Mouse (Mus musculus): ENCODE measurements at regions not wholly inside any gene's neighbourhood (a gene's known extent, or its start where the extent isn't known, plus 50 kb on each side); places are given as distances from the start of the nearest gene placed in this dataset.

DNA sequence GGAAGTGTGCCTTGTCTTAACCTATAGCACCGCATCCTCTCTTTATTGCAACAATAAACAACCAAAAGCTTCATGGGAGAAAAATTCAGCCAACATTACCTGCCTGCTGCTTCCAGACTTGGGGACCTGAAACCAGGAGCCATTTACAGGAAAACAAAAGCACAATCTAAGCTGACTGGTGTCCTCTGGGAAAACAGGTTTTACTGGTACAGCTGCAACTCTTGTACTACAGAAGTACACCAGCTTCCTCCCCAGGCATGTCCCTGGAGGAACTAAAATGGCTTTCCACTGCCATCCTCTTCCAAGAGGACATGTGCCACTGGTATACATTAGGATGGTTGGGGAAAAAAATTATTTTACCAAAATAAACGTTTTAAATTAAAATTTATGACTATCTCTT is 63.9 kb upstream of the Ptprk start:
- no peak overlapping the region for H3K27ac ChIP-seq
- 55% methylated on average over 2 of the region's 2 CpGs for WGBS
- H3K4me3 ChIP-seq: no peak overlapping the region
- ATAC-seq (ENCODE audit: insufficient number of reproducible peaks, insufficient read depth, low FRiP score, low TSS enrichment, low read depth): no peak
- no peaks in the 10 kb centered on the region for H3K4me1 ChIP-seq
- H3K27me3 ChIP-seq: no peaks in the 10 kb centered on the region
- H3K4me2 ChIP-seq: no peak overlapping the region
- H3K9me3 ChIP-seq: no peaks in the 10 kb centered on the region
- H3K36me3 ChIP-seq: no peaks in the 10 kb centered on the region
- H3K9ac ChIP-seq: no peak overlapping the region

- H3K9me3 ChIP-seq: no peaks in the 10 kb centered on the region
- H3K4me1 ChIP-seq: no peaks in the 10 kb centered on the region
- no peak overlapping the region for H3K4me3 ChIP-seq
- ATAC-seq (ENCODE audit: insufficient number of reproducible peaks, insufficient read depth, low FRiP score, low TSS enrichment, low read depth): no peak
- no peaks in the 10 kb centered on the region for H3K36me3 ChIP-seq
- H3K27ac ChIP-seq: no peak overlapping the region
- H3K4me2 ChIP-seq: no peak overlapping the region
- H3K27me3 ChIP-seq: no peaks in the 10 kb centered on the region
- H3K9ac ChIP-seq: no peak overlapping the region
- WGBS: 79% methylated on average over 1 of the region's 1 CpGs
Measured at GRCm38 (mm10) chr10:28012135-28012534, 62.5 kb upstream of the Ptprk start.

DNA sequence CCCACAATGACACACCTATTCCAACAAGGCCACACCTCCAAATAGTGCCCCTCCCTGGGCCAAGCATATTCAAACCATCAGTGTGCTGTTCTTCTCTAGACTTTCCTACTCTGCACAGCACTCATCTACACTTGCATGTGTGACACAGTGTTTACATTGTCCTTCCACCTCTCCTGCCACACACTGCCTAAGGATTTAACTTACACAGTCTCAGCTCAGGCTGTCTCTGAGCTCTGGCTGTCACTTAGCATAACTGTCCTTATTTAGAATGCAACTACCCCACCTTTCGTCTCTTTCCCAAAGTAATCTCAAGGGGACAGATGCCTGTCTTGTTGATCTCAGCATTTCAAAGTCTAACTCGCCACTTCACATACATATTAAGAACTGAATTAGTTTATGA is 61.2 kb upstream of the Ptprk start:
- Histone ChIP-seq H3K4me1 (no peaks in the 10 kb centered on the region), H3K27ac (no peak overlapping the region), H3K27me3 (no peaks in the 10 kb centered on the region), H3K36me3 (no peaks in the 10 kb centered on the region), H3K4me2 (no peak overlapping the region), H3K9me3 (no peaks in the 10 kb centered on the region), H3K9ac (no peak overlapping the region), H3K4me3 (no peak overlapping the region)
- peak; percentile 37; the same call in 1 of the 2 replicates for ATAC-seq (ENCODE audit: insufficient number of reproducible peaks, insufficient read depth, low FRiP score, low TSS enrichment, low read depth)
- WGBS: 64% methylated on average over 2 of the region's 2 CpGs

GRCm38 (mm10) chr10:28014306-28014825 is 60.3 kb upstream of the Ptprk start:
- Histone ChIP-seq H3K4me3 (no peak overlapping the region), H3K9me3 (no peaks in the 10 kb centered on the region), H3K27ac (no peak overlapping the region), H3K4me1 (no peaks in the 10 kb centered on the region), H3K9ac (no peak overlapping the region), H3K36me3 (no peaks in the 10 kb centered on the region), H3K4me2 (no peak overlapping the region), H3K27me3 (no peaks in the 10 kb centered on the region)
- WGBS: 58% methylated on average over 2 of the region's 2 CpGs
- no peak for ATAC-seq (ENCODE audit: insufficient number of reproducible peaks, insufficient read depth, low FRiP score, low TSS enrichment, low read depth)
